ENCODE assay signal across 9 mouse cellular contexts in genomic region chr4:137744433-137744918, GRCm38 (mm10). TPM values are rescaled to one million over a fixed set of nuclear protein-coding genes. Genes with fewer than 3 reads are reported as not detected.
DNase-seq lines count a peak whose midpoint lies in the region; ATAC-seq and TF ChIP-seq lines count a peak whose summit lies in the region.
"Had no signal": no experiment of that assay in that cellular context is flagged by ENCODE, and none has a peak within 500 bp of the region (broad histone marks: within the 10 kb centered on the region; RNA-seq: fewer than 3 reads in every experiment).

No protein-coding gene starts in this region.

- no peak for ATAC-seq in liver, embryonic 11.5 days (replicated peaks; ENCODE audit: low FRiP score)

- no peak overlapping the region for H3K4me2 ChIP-seq in liver, embryonic 11.5 days
- H3K4me2 ChIP-seq: liver, embryonic 15.5 days had no signal

- no peaks in the 10 kb centered on the region for H3K36me3 ChIP-seq in liver, embryonic 11.5 days (ENCODE audit: control insufficient read depth, insufficient read depth, low read length)
- H3K36me3 ChIP-seq in liver, adult 2 months (ENCODE audit: control insufficient read depth, insufficient read depth, low read length): no peaks in the 10 kb centered on the region
- H3K36me3 ChIP-seq: liver, embryonic 15.5 days had no signal

- peak; percentile 37 for DNase-seq in cerebellum, adult 11-12 months
- no peak for DNase-seq in cerebellum, adult 11 months
- DNase-seq in liver (peak; percentile 49), ZHBTc4 (ENCODE audit: low read depth, low spot score) (peak; percentile 80)
- DNase-seq in liver, embryonic 11.5 days (ENCODE audit: low spot score): no peak
- DNase-seq in liver, adult 2 months (ENCODE audit: extremely low read depth, low read depth, low spot score): no peak
- no peak for DNase-seq in ovary, adult 18-20 months (ENCODE audit: low spot score)
- no peak for DNase-seq in embryo, embryonic 9.5 days (ENCODE audit: extremely low spot score)

- H3K79me2 ChIP-seq in liver, adult 2 months (ENCODE audit: control insufficient read depth, insufficient read depth, low read length): no peaks in the 10 kb centered on the region

- no peak overlapping the region for H3K9ac ChIP-seq in liver, embryonic 11.5 days (ENCODE audit: low read depth, low read length)
- H3K9ac ChIP-seq in liver, adult 2 months (ENCODE audit: low read depth, low read length): no peak overlapping the region
- H3K9ac ChIP-seq: liver, embryonic 15.5 days had no signal

- no peaks in the 10 kb centered on the region for H3K4me1 ChIP-seq in liver, embryonic 11.5 days (replicated peaks; ENCODE audit: control insufficient read depth, insufficient read depth, low read length)
- H3K4me1 ChIP-seq in liver, adult 2 months (ENCODE audit: control insufficient read depth, insufficient read depth, low read length): no peaks in the 10 kb centered on the region

- 64% methylated on average over 13 of the region's 13 CpGs for WGBS in liver, embryonic 11.5 days
- 73% methylated on average over 13 of the region's 13 CpGs for WGBS in liver, adult 2 months

- TF ChIP-seq CTCF in liver, adult 2 months (IDR thresholded peaks at IDR 0.05; ENCODE audit: low read depth, low read length): peak; percentile 82

- H3K27me3 ChIP-seq in liver, embryonic 11.5 days (replicated peaks; ENCODE audit: control insufficient read depth, insufficient read depth, low read length): 0 out of 2 replicates have a peak, but pooled peaks cover 3% of the 10 kb centered on the region
- no peaks in the 10 kb centered on the region for H3K27me3 ChIP-seq in liver, adult 2 months (ENCODE audit: control insufficient read depth, insufficient read depth, low read length)

- H3K4me3 ChIP-seq in liver, embryonic 11.5 days (ENCODE audit: low read depth, low read length): no peak overlapping the region
- H3K4me3 ChIP-seq in liver, adult 2 months (ENCODE audit: insufficient read depth, low read depth, low read length): no peak overlapping the region
- H3K4me3 ChIP-seq: liver, embryonic 15.5 days had no signal

- no peak overlapping the region for H3K27ac ChIP-seq in liver, embryonic 11.5 days (ENCODE audit: low read depth, low read length)
- no peak overlapping the region for H3K27ac ChIP-seq in liver, adult 2 months (replicated peaks; ENCODE audit: insufficient read depth, low read depth, low read length)
- H3K27ac ChIP-seq: liver, embryonic 15.5 days had no signal

- H3K9me3 ChIP-seq in liver, embryonic 11.5 days (ENCODE audit: control insufficient read depth, low read length): no peaks in the 10 kb centered on the region
- H3K9me3 ChIP-seq: liver, embryonic 15.5 days had no signal

- no peak for TF ChIP-seq POLR2A in liver, adult 2 months (IDR thresholded peaks at IDR 0.05; ENCODE audit: extremely low read depth, insufficient read depth, low read length)

RNA-seq across cellular contexts. Expression of gene Alpl, which starts 51.7 kb away (rescaled TPM):
- 5.7 and 6.1 TPM in 2 replicates for polyA plus RNA-seq in liver, embryonic 11.5 days (2014; fragmentation: Nextera tagmentation; extraction: Ambion mirVana)
- total RNA-seq in liver, adult 2 months (2014; rRNA removed): 5.1 and 6.9 TPM in 2 replicates
- 7.3 and 10.0 TPM in 2 replicates for polyA plus RNA-seq in liver, adult 2 months (2012; rRNA removed)

Comparison
In these comparisons a context has a peak if more than half of its experiments do, and no peak if none do; other contexts are left out.
1. DNase-seq: peak in cerebellum, adult 11-12 months (single experiment), liver (single experiment) and ZHBTc4 (single experiment); none in cerebellum, adult 11 months (single experiment), liver, embryonic 11.5 days (single experiment), liver, adult 2 months (single experiment), ovary, adult 18-20 months (single experiment) and embryo, embryonic 9.5 days (single experiment).